Mouse (Mus musculus) embryo, embryonic 11 days (tissue): ENCODE results near the gene Utp15.

Source experiments
- DNase-seq: peaks from one replicate; pipeline ENCODE4 v3.0.0-alpha.2; 2015

Utp15 gene

DNA sequence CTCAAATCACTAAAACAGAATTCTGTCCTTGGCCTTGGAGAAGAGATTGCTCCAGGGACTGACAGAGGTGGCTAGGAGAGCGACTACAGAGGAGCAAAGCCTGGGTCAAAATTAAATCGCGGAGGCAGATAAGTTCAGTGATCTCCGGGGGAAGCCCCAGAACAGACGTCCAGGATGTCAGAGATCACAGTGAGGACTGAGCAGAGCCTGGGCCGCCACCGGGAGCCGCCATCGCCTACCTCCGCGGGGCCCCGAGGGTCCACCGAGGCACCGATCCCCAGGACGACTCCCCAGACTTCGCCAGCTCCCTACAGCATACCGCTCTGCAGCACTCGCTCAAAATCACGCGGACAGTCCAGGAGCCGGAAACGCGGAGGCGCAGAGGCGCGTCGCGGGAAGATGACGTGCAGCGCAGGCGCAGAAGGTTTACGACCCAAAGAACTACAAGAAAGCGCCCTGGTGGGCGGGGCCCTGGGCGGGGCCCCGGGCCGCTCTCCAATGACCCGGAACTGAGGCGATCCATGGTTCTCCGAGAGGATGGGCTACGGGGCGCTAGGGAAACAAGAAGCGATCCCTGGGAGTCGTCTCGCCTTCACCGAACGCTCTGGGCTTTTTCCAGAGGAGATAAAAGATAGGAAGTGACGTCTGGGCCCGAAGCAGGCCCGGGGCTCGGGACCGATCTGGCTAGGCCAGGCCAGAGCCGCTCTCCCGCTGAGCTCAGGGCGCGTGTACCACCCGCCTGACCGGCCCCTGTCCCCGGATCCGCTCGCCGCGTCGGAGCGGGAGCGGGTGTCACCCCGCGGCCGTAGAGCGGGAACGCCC lies at the start of gene Utp15, which contains the start of gene Ankra2:
Gene Utp15 (minus strand): TSS at position 406 of the 822 bp plus-strand sequence.
Gene Ankra2 (plus strand): TSS at position 439 of the 822 bp plus-strand sequence.
- peak; percentile 99 for DNase-seq

DNA sequence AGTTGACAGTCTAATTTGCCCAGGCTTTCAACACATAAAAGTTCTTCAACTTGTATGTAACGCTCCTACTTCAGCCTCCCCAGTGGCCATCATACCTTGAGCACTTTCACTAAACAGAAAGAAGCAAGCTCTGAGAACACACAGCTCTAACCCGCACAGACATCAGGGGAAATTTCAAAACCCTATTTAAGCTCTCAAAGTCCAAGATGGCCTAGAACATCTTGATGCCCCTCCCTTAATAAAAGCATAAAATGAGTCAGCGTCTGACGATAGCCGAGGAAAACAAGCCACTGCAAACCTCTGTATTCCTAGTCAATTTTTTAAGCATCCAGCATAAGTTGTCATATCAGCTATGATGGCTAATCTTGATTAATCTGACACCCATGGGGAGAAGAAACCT lies 48.8 kb upstream of the Utp15 start:
- DNase-seq, result no peak

DNA sequence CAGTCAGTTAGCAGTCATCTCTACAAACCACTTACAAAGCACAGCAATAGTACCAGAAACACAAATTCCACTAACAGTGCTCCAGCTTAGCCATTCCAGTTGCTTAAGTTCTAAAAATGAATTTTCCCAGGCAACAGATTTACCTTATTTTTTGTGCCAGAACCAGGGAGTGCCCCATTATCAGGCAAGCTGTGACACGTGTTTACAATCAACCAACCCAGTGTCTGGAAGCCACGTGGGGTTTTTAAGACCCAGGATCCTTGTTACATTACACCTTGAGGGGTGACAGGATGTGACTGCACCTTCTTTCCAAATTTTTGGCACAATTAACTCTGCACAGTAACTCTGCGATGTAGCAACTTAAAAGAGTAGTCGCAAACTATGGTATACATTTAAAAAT lies 45.9 kb upstream of the Utp15 start:
- DNase-seq, result no peak

DNA sequence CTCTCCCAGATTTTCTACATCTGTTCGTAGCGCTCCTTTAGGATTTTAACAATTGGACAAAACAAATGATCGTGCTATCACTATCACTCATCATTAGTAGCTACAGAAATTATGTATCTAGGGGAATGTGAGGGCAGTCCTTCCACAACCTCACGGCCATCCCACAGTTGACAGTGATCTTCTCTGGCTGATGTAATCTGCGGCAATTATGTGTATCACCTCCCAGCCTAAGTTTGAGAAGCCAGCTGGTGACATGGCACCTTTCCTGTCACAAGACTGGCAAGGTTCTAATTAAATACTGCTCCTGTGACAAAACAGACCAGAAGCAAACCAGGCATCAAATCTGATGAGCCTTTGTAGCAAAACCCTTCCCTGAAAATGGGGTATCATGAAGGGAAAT lies 45.2 kb upstream of the Utp15 start:
- DNase-seq, result no peak

DNA sequence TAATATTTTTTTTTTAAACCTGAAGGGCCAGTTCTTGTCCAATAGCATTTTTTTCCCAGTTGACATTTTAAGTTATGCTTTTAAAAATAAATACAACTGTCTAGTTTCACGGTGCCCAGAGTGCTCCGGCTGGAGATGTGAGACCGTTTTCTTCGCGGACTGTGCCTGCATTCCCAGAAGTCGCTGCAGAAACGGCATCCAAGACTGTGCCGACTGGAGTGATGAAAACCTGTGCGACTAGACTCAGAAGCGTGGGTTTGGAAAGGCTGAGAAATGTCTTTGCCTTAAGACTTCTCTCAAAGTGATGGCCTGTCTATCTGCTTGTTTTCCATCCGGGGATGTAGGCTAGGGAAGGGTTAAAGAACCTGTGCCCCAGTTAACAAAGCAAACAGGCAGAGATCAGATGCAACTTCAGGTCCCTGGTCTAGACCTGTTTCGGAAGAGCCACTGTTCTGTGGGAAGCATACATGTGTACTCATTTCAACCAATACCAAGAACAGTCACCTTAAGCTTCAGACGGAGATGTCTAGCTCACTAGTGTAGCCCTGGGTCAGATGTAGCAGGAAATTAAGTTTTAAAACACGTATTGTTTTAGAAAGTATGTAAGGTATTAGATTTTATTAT lies 44.1 kb upstream of the Utp15 start:
- DNase-seq, result no peak

DNA sequence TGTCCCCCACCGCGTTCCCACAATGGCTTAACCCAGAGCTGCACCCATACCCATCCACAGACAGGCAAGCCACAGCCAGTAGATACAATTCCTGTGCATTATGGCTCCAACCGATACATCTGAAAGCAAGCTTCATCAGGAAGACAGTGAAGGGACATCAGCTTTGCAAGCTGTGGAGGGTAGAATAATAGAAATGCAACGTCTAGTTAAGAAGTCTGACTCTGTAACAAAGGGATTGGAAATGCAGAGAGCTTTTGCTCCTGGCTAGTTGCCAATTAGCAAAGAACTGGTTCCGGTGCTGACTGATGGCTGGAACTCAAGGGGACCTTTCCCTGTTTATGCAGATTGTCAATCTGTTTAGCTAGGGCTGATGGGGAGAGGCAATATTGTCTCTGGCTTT lies 43.6 kb upstream of the Utp15 start:
- no peak for DNase-seq

DNA sequence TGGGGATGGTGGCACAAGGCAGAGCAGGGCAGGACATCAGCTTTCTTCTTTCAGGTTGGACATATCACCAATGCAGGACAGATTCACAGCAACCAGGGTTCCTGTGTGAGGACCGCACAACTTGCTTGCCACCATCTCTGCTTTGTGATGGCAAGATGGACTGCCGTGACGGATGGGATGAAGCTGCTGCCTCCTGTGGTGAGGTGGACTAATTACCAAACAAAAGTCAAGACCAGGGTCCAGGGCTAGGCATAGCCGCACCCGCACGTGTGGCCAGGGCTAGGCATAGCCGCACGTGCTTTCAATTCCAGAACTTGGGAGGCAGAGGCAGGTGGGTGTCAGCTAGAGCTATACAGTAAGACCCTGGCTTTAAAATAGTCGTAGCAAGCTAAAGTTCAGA lies 42.4 kb upstream of the Utp15 start:
- DNase-seq, result no peak

DNA sequence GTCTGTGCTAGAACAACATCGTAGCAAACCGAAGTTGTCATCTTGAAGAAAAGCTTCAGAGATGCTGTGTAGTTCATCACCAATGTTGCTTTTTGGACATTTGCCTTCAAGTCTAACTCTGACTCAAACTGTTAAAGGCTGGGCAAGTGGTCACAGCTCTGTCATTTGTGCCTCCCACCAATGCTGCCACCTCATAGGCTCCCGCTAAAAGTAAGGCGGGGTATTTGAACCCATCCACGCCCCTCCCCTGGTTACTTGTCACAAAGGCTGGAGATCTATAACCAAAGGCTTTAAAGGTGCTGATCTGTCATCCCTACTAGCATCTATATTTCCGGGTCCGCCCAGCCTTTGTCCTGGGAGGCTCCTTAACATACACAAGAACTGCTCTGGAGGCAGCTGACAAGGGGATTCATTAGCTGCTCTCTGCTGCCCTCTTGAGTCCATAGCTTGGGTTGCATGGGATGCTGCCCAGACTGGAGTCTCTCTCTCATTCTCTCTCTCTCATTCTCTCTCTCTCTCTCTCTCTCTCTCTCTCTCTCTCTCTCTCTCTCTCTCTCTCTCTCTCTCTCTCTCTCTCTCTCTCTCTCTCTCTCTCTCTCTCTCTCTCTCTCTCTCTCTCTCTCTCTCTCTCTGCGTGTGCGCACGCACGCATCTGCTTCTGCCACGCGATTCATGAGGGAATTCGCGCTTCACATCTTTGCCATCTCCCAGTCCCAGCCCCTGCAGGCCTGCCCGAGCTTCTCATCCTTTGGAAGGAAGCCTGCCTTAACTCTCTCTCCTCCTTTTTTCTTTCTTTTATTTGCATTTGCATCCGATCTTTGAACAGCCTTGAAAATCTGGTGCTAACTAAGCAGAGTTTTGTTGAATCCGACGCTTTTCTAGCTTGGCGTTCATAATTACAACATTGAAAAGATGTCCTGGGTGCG lies 36.3 kb upstream of the Utp15 start:
- DNase-seq, result peak; percentile 90

DNA sequence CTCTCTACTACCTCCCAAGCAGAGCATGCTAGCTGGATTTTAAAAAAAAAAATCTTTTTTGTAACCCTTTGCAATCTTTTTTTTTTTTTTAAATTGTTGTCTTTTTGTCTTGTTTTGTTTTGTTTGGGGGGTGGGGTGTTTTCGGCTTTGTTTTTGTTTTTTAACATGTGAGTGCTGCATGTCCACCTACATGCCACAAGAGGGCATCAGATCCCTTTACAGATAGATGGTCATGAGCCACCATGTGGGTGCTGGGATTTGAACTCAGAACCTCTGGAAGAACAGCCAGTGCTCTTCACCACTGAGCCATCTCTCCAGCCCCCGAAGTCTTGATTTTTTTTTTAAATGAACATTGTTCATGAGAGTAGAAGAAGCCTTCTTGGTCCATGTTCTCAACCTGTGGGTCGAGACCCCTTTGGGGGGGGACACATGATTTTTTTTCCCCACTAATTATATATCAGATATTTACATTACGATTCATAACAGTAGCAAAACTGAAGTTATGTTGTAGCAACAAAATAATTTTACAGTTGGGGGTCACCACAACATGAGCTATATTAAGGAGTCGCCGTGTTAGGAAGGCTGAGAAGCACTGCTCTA lies 35.1 kb upstream of the Utp15 start:
- no peak for DNase-seq

DNA sequence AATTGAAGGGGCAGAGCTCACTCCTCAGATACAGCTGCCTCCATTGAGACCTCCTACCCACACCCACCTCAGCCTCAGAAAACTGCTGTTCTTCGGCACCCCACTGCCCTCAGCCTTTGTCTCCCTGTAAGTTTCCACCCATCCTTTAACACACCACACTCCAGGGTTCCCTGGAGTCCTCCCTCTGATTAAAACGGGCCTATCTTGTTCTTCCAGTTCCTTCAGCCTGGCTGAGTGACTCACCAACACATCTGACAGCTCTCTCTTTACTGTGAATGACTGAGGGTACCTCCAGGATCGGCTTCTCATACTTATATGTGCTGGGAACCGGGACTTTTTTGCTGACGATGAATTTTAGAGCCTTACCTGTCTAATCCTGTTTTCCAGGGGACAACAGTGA lies 33.2 kb upstream of the Utp15 start:
- no peak for DNase-seq

DNA sequence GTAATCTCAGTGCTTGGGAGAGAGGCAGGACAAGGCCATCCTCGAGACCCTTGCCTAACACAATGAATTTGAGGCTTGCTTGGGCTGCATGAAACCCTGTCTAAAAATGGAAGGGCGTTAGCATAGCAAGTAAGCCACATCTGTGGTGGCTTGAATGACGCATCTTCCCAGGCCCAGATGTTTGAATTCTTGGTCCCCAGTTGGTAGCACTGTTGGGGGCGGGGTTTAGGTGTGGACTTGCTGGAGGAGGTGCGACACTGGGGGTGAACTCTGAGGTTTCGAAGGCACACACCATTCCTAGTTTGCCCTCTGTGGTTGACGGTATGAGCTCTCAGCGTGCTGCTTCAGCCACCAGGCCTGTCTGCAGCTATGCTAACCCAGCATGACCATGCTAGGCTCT lies 28.9 kb upstream of the Utp15 start:
- DNase-seq, result no peak

DNA sequence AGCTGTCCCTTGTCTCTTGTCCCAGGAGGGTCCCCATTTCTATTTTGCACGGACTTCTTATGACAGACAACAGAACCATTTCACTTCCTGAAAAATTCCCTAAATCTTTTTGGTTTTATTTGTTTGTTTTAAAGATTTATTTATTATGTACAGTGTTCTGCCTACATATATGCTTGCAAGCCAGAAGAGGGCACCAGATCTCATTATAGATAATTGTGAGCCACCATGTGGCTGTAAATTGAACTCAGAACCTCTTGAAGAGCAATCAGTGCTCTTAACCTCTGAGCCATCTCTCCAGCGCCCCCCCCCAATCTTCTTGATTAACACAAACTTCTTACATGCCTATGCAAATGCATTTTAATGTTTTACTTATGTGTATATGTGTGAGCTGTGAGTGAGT lies 27.9 kb upstream of the Utp15 start:
- no peak for DNase-seq

DNA sequence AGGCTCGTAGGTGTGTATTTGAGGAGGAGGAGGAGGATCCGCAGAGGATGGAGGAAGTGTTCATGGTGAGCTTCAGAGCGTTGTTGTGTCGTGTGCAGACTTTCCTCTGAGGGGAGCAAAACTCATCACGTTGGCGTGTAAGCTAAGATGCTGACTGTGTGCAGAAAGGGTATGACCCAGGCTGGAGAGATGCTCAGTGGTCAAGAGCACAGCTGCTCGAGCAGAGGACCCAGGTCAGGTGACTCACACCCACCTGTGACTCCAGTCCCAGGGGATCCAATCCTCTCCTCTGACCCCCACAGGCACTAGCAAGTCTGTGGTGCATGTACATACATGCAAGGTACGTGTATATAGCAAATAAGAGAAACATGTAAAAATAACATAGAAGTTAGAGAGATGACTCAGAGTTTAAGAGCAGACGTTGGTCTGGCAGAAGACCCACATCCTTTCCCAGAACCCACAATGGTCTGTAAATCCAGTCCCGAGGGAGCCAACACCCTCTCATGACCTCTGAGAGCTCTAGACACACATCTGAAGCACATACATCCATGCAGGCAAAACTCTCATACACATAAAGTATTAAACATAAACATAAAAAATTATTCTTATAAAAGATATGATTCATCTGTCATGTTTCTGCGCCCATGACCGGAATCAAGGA lies 18.3 kb upstream of the Utp15 start:
- no peak for DNase-seq

DNA sequence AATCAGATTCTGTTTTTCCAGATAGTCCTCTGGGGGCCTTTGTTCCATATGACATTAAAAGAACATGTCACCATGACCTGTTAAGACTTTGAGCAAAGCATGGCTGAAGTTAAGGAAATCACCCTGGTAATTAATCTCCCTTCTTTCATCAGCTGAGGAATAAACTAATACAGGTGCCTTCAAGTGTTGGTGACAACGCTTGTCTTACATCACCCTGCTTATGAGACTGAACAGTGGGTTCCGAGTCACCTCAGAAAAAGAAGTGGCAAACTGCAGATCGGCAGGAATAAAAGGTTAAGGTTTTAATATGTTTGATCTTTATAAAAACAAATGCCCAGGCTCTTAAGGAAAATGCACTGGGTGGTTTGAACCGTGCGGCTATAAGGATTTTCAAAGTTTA lies 16.8 kb upstream of the Utp15 start, which contains the start of gene Gm21976:
Gene Gm21976 (plus strand): TSS at position 202 of the 400 bp plus-strand sequence.
- no peak for DNase-seq

DNA sequence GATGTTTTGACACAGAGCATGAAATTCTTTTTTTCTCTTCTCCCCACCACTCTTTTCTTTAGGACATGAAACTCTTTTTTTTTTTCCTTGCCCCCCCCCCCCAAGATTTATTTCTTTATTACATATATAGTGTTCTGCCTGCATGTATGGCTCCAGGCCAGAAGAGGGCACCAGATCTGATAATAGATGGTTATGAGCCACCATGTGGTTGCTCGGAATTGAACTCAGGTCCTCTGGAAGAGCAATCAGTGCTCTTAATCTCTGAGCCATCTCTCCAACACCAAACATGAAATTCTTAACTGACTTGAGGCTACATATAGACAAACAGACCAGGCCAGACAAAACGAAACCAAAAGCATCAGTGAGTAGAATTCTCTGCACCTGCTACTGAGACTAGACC lies 14.7 kb upstream of the Utp15 start:
- no peak for DNase-seq

DNA sequence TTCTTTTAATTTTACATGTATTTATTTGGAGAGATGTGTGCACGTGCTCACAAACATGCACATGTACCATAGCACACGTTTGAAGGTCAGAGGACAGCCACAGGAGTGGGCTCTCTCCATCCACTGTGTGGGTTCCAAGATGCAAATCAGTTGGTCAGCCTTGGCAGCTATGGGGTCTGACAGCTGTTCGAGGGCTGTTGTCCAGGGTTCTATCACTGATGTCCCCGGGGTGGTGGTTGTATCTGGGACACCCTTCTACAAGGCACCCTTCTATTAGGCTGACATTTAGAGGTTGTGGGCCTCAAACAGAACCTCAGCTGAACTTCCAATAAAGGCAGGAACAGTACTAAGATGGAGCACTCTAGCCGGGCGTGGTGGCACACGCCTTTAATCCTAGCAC lies 13.4 kb upstream of the Utp15 start:
- DNase-seq, result no peak

DNA sequence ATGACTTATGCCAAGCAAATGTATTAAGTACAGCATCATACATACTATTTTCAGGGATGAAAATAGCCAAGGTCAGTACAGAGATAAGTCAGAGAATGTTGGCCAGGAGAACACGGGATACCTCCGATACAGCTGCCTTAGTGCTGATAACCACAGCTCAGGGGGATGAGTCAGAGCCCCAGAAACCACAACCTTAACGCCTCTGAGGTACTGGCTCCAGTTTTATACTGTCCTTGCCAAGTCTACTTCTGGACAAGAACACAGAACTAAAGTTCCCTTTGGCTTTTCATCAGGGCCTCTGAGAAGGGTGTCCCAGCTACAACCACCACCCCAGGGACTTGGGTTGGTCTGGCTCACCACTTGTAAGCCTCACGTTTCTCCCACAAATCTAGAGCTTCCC lies 12.8 kb upstream of the Utp15 start:
- no peak for DNase-seq

DNA sequence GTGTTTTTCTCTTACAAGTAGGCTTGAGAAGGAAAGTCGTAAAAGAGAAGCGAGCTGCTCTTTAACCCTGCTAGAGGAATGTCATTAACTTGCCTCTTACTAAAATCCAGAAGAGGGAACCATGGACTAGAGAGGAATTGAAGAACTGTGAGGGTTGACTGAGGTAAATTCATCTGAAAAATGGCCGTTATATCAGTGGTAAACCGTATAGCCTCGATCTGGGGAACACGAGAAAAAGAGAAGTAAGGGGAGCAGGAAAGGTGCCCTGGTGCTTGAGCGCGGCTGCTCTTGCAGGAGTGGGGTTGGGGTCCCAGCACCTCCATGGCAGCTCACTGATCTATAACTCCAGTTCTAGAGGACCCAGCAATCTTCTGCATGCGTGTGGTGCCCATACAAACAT lies 11.2 kb upstream of the Utp15 start:
- DNase-seq, result no peak

DNA sequence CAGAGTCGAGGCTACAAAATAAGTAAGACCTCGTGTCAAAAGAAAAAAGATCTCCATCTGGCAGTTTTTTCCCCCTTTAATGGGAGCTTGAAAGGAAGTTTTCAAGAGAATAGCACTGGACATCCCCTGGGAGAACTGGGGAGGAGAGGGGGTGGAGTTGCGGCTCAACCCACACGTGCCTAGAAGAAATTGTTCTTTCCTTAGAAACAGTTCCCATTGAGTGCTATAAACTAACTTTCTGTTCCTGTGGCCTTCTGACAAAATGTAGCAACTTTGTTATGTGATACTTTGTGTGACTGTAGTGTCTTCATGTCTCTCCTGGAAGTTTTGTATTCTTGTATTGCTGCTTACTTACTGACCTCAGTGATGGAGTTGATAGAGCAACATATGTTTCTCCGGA lies 1.3 kb upstream of the Utp15 start:
- DNase-seq, result peak; percentile 26

DNA sequence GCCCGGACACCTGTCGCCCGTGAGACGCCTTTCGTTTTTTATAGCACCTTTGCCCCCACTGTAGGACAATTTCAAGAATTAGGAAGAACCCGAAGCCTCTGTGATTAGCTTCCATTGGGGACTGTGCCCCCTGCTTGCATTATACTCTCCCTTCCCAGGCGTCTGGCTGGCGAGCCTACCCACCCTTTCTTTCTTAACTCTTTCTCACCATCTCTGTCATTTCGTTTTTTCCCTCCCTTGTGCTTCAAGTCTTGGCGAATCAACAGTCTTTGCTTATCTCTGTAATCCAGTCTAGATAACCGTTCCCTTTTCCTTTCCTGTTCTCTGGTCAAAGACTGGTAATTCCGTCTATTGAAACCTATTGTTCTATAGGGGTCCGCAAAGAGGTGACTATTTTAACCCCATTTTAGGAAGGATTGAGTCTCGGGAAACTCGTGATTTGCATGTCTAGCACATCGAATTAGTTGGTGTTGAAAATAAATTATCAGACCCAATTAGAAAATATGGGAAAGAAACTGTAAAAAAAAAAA lies 682 bp upstream of the Utp15 start:
- no peak for DNase-seq

DNA sequence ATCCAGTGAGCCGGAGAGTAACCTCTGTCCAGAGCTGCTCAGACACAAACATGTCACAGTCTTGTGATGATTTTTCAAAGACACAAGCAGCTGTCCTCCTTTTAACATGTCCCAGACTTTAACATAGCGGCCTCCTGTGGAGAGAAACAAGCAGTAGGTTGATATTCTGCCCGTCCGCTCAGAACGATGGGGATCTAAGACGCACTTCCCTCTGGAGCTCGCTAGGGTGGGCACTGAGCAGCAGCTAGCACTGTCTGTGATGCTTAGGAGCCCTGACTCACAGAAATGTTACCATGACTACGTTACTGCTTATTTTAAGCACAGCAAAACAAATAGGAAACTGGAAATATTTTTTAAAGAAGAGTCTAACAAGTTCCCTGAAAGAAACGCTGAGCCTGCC lies 7.9 kb downstream of the Utp15 start:
- peak; percentile 10 for DNase-seq

DNA sequence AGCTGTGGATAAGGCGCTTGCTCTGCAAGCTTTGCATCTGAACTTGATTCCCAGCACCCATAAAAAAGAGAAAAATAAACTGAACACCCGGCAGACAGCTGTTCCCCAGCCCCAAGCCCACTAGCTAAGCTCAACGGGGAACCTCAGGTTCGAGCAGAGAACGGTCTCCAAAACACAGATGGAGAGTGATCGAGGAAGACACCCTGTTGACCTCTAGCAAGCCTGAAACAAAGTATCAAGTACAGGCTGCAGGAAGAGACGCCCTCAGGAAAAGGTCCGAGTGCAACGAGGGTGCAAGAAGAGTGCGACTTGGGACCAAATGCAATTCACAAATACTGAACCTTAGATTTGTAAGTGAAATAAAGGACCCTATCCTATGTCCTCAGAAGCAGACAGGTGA lies 13.2 kb downstream of the Utp15 start:
- DNase-seq, result no peak
